Mouse (Mus musculus) c-Kit-positive CD71-negative TER-119-negative erythroid progenitor cells, embryonic 14.5 days (primary cell): ENCODE data around the gene Wdr82.
A peak's percentile ranks its signal among the peaks of the same experiment; 100 is the strongest.

Source experiments
- DNase-seq: peaks from one replicate; pipeline ENCODE4 v3.0.0-alpha.2; 2013; ENCODE audit warnings: low read depth

The Wdr82 gene

GRCm38 (mm10) chr9:106170556-106171345 is at the start of gene Wdr82:
TSS of gene Wdr82 (plus strand) at chr9:106170928.
- DNase-seq = peak; percentile 86

GRCm38 (mm10) chr9:106123599-106123998 is 47.1 kb upstream of the Wdr82 start:
- DNase-seq = no peak

- DNase-seq = no peak
These were observed 43.9 kb upstream of the Wdr82 start for GRCm38 (mm10) chr9:106126786-106127251.

GRCm38 (mm10) chr9:106129072-106129471 is 41.7 kb upstream of the Wdr82 start:
- DNase-seq = no peak

GRCm38 (mm10) chr9:106130250-106130649 is 40.5 kb upstream of the Wdr82 start:
- DNase-seq = no peak

GRCm38 (mm10) chr9:106137671-106138216 is 33.0 kb upstream of the Wdr82 start:
- DNase-seq = no peak

GRCm38 (mm10) chr9:106139763-106140162 is 31.0 kb upstream of the Wdr82 start:
- no peak for DNase-seq

- DNase-seq = no peak
These were observed 28.8 kb upstream of the Wdr82 start for GRCm38 (mm10) chr9:106141955-106142354.

GRCm38 (mm10) chr9:106144176-106144575 is 26.6 kb upstream of the Wdr82 start:
- DNase-seq = no peak

GRCm38 (mm10) chr9:106145582-106145981 is 25.1 kb upstream of the Wdr82 start:
- DNase-seq = no peak

- no peak for DNase-seq
These were observed 23.4 kb upstream of the Wdr82 start for GRCm38 (mm10) chr9:106147281-106147680.

GRCm38 (mm10) chr9:106147851-106148431 is 22.8 kb upstream of the Wdr82 start:
- DNase-seq = no peak

- DNase-seq = no peak
These were observed 22.0 kb upstream of the Wdr82 start for GRCm38 (mm10) chr9:106148541-106149398.

- no peak for DNase-seq
These were observed 21.4 kb upstream of the Wdr82 start for GRCm38 (mm10) chr9:106149399-106149754.

GRCm38 (mm10) chr9:106154106-106154505 is 16.6 kb upstream of the Wdr82 start:
- DNase-seq = no peak

- DNase-seq = peak; percentile 76
These were observed 14.3 kb upstream of the Wdr82 start for GRCm38 (mm10) chr9:106156419-106156818.

GRCm38 (mm10) chr9:106156921-106157622 is 13.7 kb upstream of the Wdr82 start:
- no peak for DNase-seq

- DNase-seq = no peak
These were observed 13.2 kb upstream of the Wdr82 start for GRCm38 (mm10) chr9:106157623-106157925.

GRCm38 (mm10) chr9:106158037-106158491 is 12.7 kb upstream of the Wdr82 start, which contains the start of gene Glyctk:
TSS of gene Glyctk (minus strand) at chr9:106158138.
- no peak for DNase-seq

- DNase-seq = no peak
These were observed 11.5 kb upstream of the Wdr82 start for GRCm38 (mm10) chr9:106159237-106159636.

- DNase-seq = peak; percentile 66
These were observed 10.9 kb upstream of the Wdr82 start for GRCm38 (mm10) chr9:106159784-106160301.
